Mouse (Mus musculus): ENCODE data around the gene Cadm1.

The Cadm1 gene

DNA sequence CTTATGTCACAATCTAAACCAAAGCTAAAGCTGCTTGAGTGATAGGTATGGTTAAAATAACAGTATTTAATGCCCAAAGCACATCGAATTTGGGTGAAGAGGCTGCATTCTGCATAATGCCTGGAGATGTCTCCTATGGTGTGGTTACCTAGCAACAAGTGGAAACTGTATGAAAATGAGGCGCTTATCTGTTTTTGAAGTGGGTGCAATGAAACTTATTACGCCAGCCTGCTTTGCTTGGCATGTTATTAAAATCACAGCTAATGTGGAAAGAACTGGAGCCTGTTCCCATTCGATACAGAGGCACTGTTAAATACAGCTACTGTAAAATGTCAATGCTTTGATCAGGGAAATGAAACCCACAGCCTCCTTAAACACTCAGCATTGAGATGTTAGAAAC, 79.5 kb downstream of the Cadm1 start:
- DNase-seq (ENCODE audit: low spot score in 2 of 2) = no peak

DNA sequence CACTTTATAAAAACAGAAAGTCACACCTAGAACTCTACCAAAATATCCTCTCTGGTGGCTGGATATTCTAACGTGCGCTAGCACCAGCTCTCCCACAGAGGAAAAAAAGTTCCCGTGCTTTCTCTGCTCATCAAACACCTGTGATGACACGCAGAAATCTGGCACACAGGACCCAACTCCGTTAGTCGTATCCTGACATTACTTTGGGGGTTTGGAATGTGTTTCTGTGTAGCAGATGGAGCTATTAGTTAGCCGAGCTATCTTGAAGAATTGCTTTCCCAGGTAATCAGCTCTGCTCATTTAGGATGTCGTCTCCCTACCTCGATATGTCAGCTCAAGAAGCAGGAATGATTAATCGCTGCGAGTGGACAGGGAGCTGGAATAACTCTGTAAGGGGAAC, 80.3 kb downstream of the Cadm1 start:
- no peak for DNase-seq (ENCODE audit: low spot score in 2 of 2)

DNA sequence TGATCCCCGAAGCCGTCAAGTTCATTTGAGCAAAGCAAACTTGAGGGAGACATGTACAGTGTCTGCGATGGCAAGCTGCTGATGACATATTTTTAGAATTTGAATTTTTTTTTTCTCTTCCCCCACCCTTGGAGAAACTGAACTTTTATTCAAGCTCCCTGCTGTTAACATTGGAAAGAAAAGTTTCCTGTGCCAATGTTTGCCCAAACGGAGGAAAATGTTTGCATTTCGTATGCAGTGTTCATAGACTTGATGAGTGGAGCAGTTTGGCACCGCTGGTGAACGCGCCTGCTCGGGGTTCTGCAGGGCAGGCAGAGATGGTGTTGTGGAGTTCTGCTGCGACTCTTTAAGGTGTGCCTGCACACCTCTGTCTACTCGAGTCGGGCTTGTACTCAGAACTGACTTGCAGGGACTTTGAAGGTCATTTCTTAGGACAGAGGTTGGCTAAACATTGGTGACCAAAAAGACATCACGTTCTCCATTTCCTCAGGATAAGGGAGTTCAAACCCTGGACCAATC, 83.0 kb downstream of the Cadm1 start:
- no peak for DNase-seq (ENCODE audit: low spot score in 2 of 2)

DNA sequence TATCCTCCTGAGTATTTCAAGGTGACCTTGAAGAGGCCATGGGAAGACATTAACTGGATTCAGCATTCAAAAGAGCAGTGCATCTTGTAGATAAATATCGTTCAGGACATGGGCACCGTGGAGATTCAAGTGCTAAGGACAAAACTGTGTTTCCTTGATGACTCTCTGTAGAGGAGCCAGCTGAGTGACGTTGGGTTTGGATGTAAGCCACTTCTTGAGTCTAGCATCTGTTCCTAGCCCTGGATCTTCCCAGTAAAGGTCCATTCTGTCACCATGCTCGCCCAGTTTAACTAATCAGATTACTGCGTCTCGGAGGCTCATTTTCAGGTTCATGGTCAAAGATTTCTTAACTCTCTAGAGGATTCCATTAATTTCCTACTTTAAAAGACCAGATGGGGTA, 85.1 kb downstream of the Cadm1 start:
- DNase-seq (ENCODE audit: low spot score in 2 of 2) = no peak

DNA sequence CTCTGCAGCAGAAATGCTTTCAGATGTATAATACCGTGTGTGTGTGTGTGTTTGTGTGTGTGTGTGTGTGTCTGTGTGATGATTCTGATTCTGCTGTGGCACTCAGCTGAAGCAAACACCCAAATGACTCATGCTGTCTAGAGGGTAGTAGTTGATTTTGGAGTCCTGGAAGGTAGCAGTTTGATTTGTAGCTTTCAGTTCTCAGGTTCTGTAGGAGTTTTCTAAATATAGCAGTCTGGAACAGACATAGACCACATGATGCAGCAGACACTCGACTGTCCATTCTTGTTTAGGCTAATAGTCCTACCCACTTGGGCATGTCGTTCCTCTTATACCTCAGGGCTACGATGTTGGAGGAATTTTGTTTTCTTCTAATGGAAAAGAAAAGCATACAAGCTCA, 86.4 kb downstream of the Cadm1 start:
- DNase-seq (ENCODE audit: low spot score in 2 of 2) = no peak

DNA sequence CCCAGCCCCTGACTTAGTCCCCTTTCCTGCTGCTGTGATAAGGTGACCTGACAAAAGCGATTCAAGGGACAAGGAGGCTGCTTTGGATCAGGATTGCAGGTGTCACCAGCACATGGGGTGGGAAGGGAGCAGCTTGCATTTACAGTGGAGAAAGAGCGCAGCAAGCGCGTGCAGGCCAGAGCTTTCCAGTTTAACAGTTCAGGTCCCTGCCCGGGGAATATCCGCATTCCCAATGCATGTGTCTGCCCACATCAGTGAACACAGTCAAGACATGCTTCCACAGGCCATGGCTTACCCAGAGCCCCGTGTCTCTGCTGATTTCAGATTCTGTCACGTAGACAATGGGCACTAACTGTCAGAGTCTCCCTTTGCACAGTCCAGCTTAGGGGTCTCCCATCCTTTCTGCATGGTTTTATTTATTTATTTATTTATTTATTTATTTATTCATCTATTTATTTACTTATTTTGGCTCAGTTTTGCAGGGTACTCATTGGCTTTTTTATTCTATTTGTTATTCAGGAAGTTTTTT, 89.6 kb downstream of the Cadm1 start:
- DNase-seq (ENCODE audit: low spot score in 2 of 2) = no peak

DNA sequence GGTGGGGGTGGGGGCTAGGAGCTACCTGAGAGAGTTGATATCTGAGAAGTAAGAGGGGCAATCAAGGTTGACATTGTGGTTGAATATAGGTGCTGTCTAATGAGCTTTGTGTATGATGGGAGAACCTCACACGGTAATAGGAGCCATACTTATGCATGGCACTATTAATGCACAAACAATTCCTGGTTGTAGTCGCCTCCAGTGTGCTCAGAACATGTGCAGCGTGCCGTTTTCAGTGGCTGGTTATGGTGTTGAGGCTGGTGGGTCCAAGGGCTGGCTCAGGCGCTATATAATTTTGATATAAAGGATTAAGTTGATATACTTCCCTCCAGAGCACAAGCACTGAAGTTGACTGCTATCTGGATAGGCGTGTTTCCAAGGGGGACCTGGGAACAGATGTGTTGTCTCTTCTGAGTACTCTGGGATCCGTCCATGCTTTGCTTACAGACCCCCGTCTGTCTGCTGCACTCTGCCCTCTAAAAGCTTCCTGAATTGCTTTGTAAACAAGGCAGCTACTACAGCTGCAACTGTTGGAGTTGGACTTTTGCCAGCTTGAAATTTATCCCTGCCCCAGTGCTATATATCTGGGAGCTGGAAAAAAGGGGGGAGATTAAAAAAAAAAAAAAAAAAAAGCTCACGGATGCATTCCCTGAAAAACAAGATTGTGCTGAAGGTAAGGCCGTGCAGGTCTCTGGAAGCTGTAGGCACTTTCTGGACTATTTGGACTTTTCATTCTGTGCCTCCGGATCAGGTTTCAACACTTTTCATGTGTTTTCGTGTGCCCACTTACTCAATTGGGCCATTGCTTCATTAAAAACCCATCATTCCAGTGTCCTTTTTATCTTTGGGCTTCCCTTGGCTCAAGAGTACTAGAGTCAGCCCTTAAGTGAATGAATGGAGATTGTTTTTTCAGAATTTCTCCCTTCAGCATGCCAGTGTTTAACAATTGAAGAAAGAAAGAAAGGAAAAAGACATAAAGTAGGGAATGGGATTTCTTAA, 93.8 kb downstream of the Cadm1 start:
- no peak for DNase-seq (ENCODE audit: low spot score in 2 of 2)

DNA sequence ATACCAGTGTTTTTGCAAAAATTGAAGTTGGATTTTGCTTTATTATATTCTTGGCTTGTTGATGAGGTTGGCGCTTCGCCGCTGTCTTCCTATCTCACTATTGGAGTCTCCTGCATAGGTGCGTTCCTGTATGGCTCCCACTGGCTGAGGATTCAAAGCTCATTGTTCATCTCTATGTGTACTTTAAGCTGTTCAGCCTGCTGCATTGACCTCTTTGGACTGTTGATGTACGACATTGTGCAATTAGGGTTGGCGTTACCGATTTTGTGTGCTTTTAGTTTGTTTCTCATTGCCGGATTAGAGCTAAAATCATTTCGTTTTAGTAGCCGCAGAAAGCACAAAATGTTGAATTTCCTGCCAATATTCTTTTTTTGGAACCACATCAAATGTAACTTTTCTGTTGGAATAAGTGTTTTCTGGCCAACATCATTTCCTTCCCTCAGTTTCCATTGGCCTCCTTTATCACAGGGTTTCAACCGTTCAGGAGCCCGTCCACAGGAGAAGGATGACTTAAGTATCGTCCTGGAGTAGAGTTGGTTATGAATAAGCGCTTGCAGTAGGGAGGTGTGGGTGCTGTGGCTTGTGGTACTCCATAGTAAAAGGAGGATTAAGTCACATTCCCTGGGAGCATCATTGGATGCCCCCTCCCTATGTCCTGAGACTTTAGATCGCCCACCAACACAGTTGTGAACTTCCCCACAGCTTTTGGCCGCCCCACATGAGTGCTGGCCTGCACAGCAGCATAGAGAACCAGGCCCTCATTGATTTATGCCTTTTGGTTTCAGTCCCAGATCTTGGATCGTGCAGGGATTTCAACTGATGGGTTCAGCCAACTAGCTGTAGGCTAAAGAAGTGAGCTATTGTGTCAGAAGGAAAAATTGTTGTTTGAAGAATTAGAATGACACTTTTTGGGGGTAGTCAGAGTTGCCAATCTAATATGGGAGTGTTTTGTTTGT, 94.9 kb downstream of the Cadm1 start:
- no peak for DNase-seq (ENCODE audit: low spot score in 2 of 2)

DNA sequence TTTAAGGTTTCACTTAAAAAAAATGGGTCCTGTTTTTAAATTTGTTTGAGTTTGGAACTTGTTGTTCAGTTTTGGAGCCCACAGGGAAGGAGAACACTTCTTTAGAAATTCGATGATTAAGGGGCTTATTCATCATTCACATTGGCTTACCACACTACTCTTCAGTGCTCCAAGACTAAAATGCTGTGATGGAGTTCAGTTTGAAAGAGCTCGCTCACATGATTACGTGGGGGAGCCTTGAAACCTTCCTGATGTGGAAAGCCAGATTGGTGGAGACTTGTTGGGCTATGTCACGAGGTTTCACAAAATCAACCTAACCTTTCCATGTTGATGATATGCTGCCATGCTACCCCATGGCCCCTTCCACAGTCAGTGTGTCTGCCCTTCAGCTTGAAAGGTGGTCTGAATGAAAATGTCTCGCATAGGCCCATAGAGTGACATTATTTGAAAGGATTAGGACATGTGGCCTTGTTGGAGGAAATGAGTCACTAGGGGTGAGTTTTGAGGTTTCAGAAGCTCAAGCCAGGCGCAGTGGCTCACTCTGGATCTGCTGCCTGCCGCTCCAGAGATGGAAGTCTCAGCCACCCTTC, 95.7 kb downstream of the Cadm1 start:
- no peak for DNase-seq (ENCODE audit: low spot score in 2 of 2)

DNA sequence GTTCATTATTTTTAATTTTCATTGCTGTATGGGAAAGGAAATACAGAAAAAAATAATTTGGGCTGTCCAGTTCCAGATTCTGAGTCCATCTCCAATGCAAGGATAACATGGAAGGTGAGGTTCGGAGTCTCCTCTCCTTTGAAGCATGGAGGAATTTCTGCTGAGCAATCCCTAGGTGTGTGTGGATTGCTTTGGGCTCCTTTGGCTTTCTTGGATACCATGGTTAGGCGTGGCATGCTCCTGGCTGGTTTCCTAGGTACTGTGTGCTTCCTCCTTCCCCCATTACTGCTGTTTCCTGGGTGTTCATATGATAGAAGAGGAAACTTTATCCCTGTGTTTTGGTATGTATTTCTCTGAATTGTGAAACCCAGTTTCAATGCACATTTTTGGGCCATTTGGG, 98.0 kb downstream of the Cadm1 start:
- DNase-seq (ENCODE audit: low spot score in 2 of 2) = no peak

DNA sequence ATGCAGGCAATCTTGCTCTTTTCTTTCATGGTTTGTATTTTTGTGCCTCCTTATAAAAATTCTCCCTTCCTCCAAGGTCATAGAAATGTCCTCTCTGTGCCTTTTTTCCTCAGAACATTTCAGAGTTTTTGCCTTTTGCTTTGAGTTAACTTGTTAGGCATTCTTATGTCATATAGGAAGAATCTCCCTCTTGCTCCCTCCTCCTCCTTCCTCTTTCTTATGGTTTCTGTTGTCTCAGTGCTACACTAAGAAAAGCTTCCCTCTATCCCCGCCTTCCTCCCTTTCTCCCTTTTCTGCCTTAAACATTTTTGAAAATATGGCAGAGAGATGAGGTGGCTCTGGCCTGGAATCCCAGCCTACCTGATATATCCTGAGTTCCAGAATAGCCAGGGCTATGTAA, 98.6 kb downstream of the Cadm1 start:
- DNase-seq (ENCODE audit: low spot score in 2 of 2) = no peak

DNA sequence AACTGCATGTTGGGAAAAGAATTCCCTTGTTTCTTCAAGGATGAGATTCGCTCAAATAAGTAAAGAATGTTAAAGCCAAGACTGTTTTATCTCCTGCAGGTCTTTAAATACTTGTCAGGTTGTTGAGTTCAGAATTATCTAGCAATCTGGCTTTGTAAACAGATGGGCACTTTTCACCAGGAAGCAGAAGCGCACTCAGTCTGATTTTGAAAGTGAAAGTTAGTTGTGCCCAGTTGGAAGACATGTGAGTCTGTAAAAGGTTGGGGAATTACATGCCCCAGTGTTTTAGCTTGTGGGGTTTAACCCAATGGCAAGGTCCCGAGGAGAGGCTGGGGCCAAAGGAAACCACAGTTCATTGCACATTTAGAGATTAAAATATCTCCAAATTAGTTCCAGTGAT, 104.7 kb downstream of the Cadm1 start:
- DNase-seq (ENCODE audit: low spot score in 2 of 2) = no peak

DNA sequence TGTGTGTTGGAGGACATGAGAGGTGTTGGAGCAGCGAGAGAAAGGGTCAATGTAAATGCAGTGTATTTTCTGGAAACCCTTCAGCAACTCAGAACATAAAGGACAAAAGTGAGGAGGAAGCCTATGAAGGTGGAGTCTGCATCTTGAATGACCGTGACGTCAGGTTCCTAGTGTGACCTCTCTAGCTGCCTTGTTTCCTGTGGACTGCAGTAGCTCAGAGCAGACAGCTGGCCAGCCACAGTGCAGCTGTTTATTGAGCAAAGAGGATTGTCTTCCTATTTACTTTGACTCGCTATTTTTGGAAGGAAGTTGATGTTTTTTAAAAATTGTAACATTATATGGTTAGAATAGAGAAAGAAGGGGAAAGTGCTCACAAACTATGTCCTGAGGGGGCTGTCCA, 112.7 kb downstream of the Cadm1 start:
- no peak for DNase-seq (ENCODE audit: low spot score in 2 of 2)

DNA sequence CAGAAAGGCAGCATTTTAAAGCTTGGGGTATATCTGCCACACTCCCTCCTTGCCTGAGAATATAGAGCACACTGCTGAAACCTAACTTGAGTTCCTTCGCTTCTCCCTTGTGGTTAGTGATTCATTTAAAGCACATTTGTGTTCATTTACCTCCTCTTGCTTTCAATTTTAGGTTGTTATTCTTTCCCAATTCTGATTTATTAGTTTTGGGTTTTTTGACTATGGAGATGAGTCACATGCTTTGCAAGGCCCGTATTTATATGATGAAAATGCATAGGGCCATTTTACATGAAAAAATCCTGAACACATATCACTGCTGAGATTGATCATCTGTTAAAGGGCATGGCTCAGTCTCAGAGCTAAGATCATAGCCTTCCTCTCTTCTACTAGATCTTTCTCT, 115.1 kb downstream of the Cadm1 start:
- DNase-seq (ENCODE audit: low spot score in 2 of 2) = no peak

DNA sequence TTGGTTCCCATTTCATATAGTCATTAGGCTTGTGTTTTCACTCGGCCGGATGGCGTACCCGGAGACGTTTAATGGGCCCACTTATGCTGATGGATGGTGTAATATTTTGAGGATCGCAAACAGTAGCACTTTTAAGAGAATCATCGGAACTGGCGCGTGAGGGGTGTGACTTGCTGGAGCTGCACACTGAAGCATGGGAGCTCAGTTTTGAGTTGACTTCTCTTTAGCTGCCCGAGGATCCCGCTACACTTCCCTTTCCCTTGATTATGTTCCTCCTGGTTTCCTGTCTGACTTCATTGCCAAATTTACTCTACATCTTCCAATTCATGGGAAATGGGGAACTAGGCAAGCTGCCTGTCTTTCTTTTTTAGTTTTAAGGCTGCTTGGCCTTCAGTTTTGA, 121.5 kb downstream of the Cadm1 start:
- DNase-seq (ENCODE audit: low spot score in 2 of 2) = no peak

DNA sequence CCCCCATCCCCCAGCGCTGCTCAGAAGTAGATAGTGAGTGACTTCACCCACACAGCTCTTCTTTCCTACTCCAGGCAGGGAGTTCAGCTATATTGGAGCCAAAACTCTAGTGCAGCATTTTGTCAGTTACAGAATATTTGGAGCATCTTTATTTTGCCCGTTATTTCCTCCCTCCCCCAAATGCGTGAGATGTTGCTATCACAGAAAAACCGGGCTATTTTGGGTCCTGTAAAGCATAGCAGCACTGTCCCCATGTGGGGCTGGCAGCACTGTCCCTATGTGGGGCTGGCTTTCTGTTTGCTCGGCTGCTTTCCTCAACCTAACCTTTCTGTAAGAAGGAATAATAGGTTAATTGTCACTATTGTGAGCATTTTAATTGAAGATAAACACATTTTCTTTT, 122.2 kb downstream of the Cadm1 start:
- DNase-seq (ENCODE audit: low spot score in 2 of 2) = no peak

DNA sequence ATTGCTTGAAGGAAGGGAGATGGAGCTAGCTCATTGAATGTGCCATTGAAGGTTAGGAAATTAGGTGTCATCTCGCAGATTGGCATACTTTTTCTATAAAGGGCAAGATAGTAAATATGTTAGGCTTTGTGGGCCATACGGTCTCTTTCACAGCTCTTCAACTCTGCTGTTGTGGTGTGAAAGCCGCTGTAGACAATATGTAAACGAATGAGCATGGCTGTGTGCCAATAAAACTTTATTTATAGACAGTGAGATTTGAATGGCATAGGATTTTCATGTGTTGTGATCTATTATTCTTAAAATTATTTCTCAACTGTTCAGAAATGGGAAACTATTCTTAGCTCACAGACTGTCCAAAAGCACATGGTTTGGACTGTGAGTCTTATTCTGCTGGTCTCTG, 123.0 kb downstream of the Cadm1 start:
- no peak for DNase-seq (ENCODE audit: low spot score in 2 of 2)

DNA sequence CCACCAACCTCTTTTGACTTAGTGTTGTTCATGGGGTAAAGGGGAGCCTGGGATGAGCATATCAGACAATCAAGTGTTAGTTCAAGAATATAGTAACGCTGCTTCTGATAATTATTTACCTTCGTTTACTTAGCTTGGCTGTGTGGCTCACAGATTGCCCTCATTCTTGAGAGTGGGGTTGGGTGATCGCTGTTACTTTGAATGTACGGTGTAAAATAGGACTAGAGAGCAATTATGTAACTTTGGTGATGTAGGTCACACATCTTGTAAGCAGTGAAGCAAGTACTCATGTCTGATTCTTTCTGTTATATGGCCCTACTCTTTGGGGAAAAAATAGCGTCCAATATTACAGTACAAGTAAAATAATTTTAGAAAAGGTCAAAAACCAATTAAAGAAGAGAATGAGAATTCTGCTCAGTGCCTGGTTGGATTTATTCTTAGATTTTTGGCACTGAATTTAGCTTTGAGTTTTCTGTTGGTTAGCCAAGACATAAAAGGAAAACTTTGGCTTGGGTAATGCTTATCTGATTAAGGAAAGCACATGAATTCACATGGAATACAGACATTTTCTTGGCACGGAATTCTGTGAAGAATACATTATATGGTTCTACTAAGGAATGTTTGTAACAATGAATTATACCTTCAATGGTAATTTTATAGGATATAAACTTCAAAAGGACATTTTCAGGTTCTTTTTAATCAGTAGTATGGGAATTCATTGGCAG, 129.6 kb downstream of the Cadm1 start:
- no peak for DNase-seq (ENCODE audit: low spot score in 2 of 2)

DNA sequence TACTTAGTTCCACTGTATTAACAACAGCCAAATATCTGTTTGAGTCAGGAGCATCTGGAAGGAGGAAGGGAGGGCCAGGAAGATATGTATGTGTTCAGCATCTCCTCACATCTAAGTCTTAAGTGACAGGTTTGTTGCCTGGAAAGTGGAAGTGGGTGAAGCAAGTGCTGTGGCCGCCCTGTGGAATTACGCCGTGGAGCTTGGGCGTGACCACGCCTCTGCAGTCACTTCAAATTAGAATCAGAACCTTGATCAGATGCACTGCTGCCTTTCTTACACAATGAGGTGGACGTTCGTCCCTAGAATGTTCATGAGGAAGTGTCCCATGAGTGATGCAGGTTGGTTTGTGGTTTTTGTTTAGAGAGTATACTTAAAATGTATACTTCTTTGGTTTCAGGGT, 131.6 kb downstream of the Cadm1 start:
- no peak for DNase-seq (ENCODE audit: low spot score in 2 of 2)

DNA sequence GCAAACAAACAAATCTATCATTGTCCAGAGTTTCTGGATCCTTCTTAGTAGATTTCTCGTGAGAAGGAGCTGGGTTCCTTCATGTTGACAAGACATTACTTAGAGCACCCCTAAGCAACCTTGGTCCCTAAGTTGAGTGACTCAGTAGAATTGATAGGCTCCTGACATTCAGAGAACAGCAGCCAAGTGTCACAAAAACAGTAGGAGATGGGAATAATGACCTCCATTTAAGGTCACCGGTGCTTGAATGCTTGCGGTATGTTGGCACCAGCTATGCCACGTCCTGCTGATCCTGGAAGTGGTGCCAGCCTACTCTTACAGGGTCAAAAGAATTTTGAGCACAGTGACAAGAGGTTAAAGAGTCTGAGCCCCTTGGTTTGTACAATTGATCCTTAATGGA, 139.2 kb downstream of the Cadm1 start:
- no peak for DNase-seq (ENCODE audit: low spot score in 2 of 2)

DNA sequence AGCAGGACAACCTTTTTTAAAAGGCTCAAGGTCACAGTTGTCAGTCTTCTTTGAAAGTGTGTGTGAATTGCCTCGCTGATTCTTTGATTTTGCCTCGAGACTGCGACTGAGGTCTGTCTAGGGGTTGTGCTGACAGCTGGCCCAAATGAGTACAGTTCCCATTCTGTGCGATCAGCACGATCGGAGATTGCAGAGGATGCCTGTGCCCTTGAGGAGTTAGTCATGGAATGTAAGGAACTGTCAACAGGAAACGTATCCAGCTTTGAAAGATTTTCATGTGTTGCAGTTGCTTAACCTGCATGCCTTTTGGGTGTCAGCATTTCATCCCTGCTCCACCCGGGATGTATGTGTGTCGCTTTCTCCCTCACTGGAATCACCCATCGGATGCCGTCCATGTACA, 141.6 kb downstream of the Cadm1 start:
- no peak for DNase-seq (ENCODE audit: low spot score in 2 of 2)

All from natural killer cell, adult 2 months (primary cell).